Mouse (Mus musculus) limb, embryonic 11.5 days (tissue): ENCODE results near the gene Adcyap1r1. TPM values are rescaled to one million over a fixed set of nuclear protein-coding genes. Genes with fewer than 3 reads are reported as not detected.

Experiments
- ATAC-seq: fragments of 200-750 bp; cut with Nextera tagmentation; 2 replicates; pipeline ENCODE4 v1.8.0; 2017; ENCODE audit warnings: low read depth; ENCODE audit not compliant: insufficient number of reproducible peaks, low FRiP score, low TSS enrichment
- DNase-seq: peaks from one replicate; pipeline ENCODE4 v3.0.0-alpha.2; 2015; ENCODE audit warnings: low spot score
- H3K27ac ChIP-seq: fragments of 300-500 bp; sonication (generic); replicated peaks from 2 replicates; pipeline ENCODE4 v1.5.1; 2014; ENCODE audit warnings: low read depth, mild to moderate bottlenecking, low read length
- H3K27me3 ChIP-seq: fragments of 300-500 bp; sonication (generic); 2 replicates; pipeline ENCODE4 v1.6.1; 2014; ENCODE audit warnings: mild to moderate bottlenecking, low read length, mixed read lengths; ENCODE audit not compliant: control insufficient read depth, insufficient read depth
- H3K36me3 ChIP-seq: fragments of 300-500 bp; sonication (generic); 2 replicates; pipeline ENCODE4 v1.6.1; 2014; ENCODE audit warnings: mild to moderate bottlenecking, low read length, moderate library complexity, mixed read lengths; ENCODE audit not compliant: control insufficient read depth, insufficient read depth
- H3K4me1 ChIP-seq: fragments of 300-500 bp; sonication (generic); 2 replicates; pipeline ENCODE4 v1.6.1; 2014; ENCODE audit warnings: low read length, mixed read lengths; ENCODE audit not compliant: control insufficient read depth, insufficient read depth
- H3K4me2 ChIP-seq: fragments of 300-500 bp; sonication (generic); 2 replicates; pipeline ENCODE4 v1.6.1; 2014; ENCODE audit warnings: low read depth, mild to moderate bottlenecking, moderate library complexity; ENCODE audit not compliant: severe bottlenecking
- H3K4me3 ChIP-seq: fragments of 300-500 bp; sonication (generic); 2 replicates; pipeline ENCODE4 v1.5.1; 2014; ENCODE audit warnings: low read depth, low read length
- H3K9ac ChIP-seq: fragments of 300-500 bp; sonication (generic); 2 replicates; pipeline ENCODE4 v1.6.1; 2014; ENCODE audit warnings: mild to moderate bottlenecking, low read length
- H3K9me3 ChIP-seq: fragments of 300-500 bp; sonication (generic); 2 replicates; pipeline ENCODE4 v1.6.1; 2016; ENCODE audit warnings: low read length; ENCODE audit not compliant: control insufficient read depth
- WGBS: fragments of 180-500 bp; shearing (Covaris S2); extraction: QIAGEN DNeasy Blood & Tissue Kit; methylation state at CpG from one replicate; pipeline ENCODE4 v1.1.7; 2014; 5-methylcytosine and 5-hydroxymethylcytosine counted together
- polyA plus RNA-seq: library from polyadenylated mRNA; unstranded; fragments of >200 nt; fragmentation: Nextera tagmentation; extraction: Ambion mirVana; gene quantifications from 2 replicates; pipeline ENCODE4 v1.2.1, GENCODE M21; 2014

The Adcyap1r1 gene
- polyA plus RNA-seq, 1 experiment from 2014 or later: 0.48 TPM

GRCm38 (mm10) chr6:55470691-55471090, 18.9 kb downstream of the Adcyap1r1 start:
- no peak overlapping the region for H3K4me2 ChIP-seq
- no peaks in the 10 kb centered on the region for H3K27me3 ChIP-seq
- H3K9me3 ChIP-seq: no peaks in the 10 kb centered on the region
- H3K36me3 ChIP-seq: no peaks in the 10 kb centered on the region
- no peak overlapping the region for H3K9ac ChIP-seq
- ATAC-seq (no peak), DNase-seq (no peak)
- no peaks in the 10 kb centered on the region for H3K4me1 ChIP-seq
- H3K4me3 ChIP-seq: no peak overlapping the region
- no peak overlapping the region for H3K27ac ChIP-seq
- WGBS: 85% methylated on average over 5 of the region's 5 CpGs

- no peaks in the 10 kb centered on the region for H3K36me3 ChIP-seq
- no peaks in the 10 kb centered on the region for H3K4me1 ChIP-seq
- no peak overlapping the region for H3K4me2 ChIP-seq
- no peaks in the 10 kb centered on the region for H3K9me3 ChIP-seq
- DNase-seq: no peak
- WGBS: 87% methylated on average over 2 of the region's 2 CpGs
- H3K27ac ChIP-seq: no peak overlapping the region
- H3K27me3 ChIP-seq: no peaks in the 10 kb centered on the region
- no peak overlapping the region for H3K9ac ChIP-seq
- no peak overlapping the region for H3K4me3 ChIP-seq
- ATAC-seq: no peak
Observed at GRCm38 (mm10) chr6:55472381-55472780, 20.6 kb downstream of the Adcyap1r1 start.

GRCm38 (mm10) chr6:55480988-55481387, 29.2 kb downstream of the Adcyap1r1 start:
- no peak overlapping the region for H3K27ac ChIP-seq
- H3K4me3 ChIP-seq: no peak overlapping the region
- H3K4me2 ChIP-seq: no peak overlapping the region
- no peaks in the 10 kb centered on the region for H3K4me1 ChIP-seq
- H3K36me3 ChIP-seq: no peaks in the 10 kb centered on the region
- H3K9me3 ChIP-seq: no peaks in the 10 kb centered on the region
- ATAC-seq: no peak
- no peak overlapping the region for H3K9ac ChIP-seq
- no peaks in the 10 kb centered on the region for H3K27me3 ChIP-seq
- WGBS: 100% methylated on average over 1 of the region's 1 CpGs
- no peak for DNase-seq

- WGBS: 93% methylated on average over 1 of the region's 1 CpGs
- Histone ChIP-seq H3K4me1 (no peaks in the 10 kb centered on the region), H3K4me2 (no peak overlapping the region), H3K9me3 (no peaks in the 10 kb centered on the region), H3K27me3 (no peaks in the 10 kb centered on the region), H3K4me3 (no peak overlapping the region), H3K27ac (no peak overlapping the region), H3K36me3 (no peaks in the 10 kb centered on the region), H3K9ac (no peak overlapping the region)
- DNase-seq (no peak), ATAC-seq (no peak)
Observed at GRCm38 (mm10) chr6:55482471-55482870, 30.7 kb downstream of the Adcyap1r1 start.

GRCm38 (mm10) chr6:55483360-55483759, 31.6 kb downstream of the Adcyap1r1 start:
- WGBS: 81% methylated on average over 7 of the region's 7 CpGs
- Histone ChIP-seq H3K36me3 (no peaks in the 10 kb centered on the region), H3K4me1 (no peaks in the 10 kb centered on the region), H3K9me3 (no peaks in the 10 kb centered on the region), H3K4me2 (no peak overlapping the region), H3K9ac (no peak overlapping the region), H3K27ac (no peak overlapping the region), H3K27me3 (no peaks in the 10 kb centered on the region), H3K4me3 (no peak overlapping the region)
- DNase-seq: no peak
- ATAC-seq: no peak

- no peak overlapping the region for H3K4me2 ChIP-seq
- 55% methylated on average over 4 of the region's 4 CpGs for WGBS
- ATAC-seq: no peak
Observed at GRCm38 (mm10) chr6:55484224-55484623, 32.4 kb downstream of the Adcyap1r1 start.

GRCm38 (mm10) chr6:55485216-55485615, 33.4 kb downstream of the Adcyap1r1 start:
- H3K36me3 ChIP-seq: no peaks in the 10 kb centered on the region
- H3K4me1 ChIP-seq: no peaks in the 10 kb centered on the region
- 68% methylated on average over 4 of the region's 4 CpGs for WGBS
- H3K4me2 ChIP-seq: no peak overlapping the region
- H3K9me3 ChIP-seq: no peaks in the 10 kb centered on the region
- H3K27ac ChIP-seq: no peak overlapping the region
- no peak for ATAC-seq
- H3K4me3 ChIP-seq: no peak overlapping the region
- DNase-seq: no peak
- H3K27me3 ChIP-seq: no peaks in the 10 kb centered on the region
- H3K9ac ChIP-seq: no peak overlapping the region

More at GRCm38 (mm10) chr6:55484224-55484623, 32.4 kb downstream of the Adcyap1r1 start:
- Histone ChIP-seq H3K4me3 (no peak overlapping the region), H3K4me1 (no peaks in the 10 kb centered on the region), H3K27me3 (no peaks in the 10 kb centered on the region), H3K9ac (0 out of 2 replicates have a peak overlapping the region, but pooled peaks have one; percentile 12), H3K27ac (no peak overlapping the region), H3K36me3 (no peaks in the 10 kb centered on the region), H3K9me3 (no peaks in the 10 kb centered on the region)
- DNase-seq: no peak

GRCm38 (mm10) chr6:55487726-55488125, 35.9 kb downstream of the Adcyap1r1 start:
- no peak overlapping the region for H3K4me3 ChIP-seq
- H3K4me1 ChIP-seq: no peaks in the 10 kb centered on the region
- H3K4me2 ChIP-seq: no peak overlapping the region
- H3K27ac ChIP-seq: no peak overlapping the region
- H3K9ac ChIP-seq: no peak overlapping the region
- DNase-seq (no peak), ATAC-seq (no peak)
- H3K27me3 ChIP-seq: no peaks in the 10 kb centered on the region
- no peaks in the 10 kb centered on the region for H3K36me3 ChIP-seq
- WGBS: 77% methylated on average over 6 of the region's 6 CpGs
- H3K9me3 ChIP-seq: no peaks in the 10 kb centered on the region

GRCm38 (mm10) chr6:55496201-55496600, 44.4 kb downstream of the Adcyap1r1 start:
- over 99% methylated on average over 4 of the region's 4 CpGs for WGBS
- Histone ChIP-seq H3K4me1 (no peaks in the 10 kb centered on the region), H3K4me3 (no peak overlapping the region), H3K27me3 (no peaks in the 10 kb centered on the region), H3K4me2 (no peak overlapping the region), H3K9ac (no peak overlapping the region), H3K27ac (no peak overlapping the region), H3K36me3 (no peaks in the 10 kb centered on the region), H3K9me3 (no peaks in the 10 kb centered on the region)
- DNase-seq (no peak), ATAC-seq (no peak)
